Mouse (Mus musculus): ENCODE measurements around the gene Olfr314.
"Not testable (repeated sequence)": the region's sequence is repeated elsewhere in the genome, so short reads cannot be mapped to it uniquely, and the experiment has no call there.

Gene Olfr314

DNA sequence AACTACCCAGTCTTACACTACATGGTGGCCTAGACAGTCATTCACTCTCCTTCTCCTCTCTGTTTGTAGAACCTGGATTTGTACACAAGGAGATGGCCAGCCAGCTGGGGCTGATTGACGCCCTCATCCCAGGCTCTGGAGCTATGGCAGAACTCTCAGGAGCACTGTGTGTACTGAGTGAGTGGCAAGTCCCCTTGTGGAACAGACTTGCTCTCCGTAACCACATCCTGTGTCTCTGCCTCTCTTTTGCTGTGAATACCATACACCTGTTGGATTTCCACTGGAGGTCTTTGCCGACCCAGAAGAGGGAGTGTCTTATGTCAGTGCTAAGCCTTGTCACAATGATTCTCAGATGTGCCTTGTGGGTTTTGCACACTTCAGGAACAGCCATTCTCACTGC is 49.8 kb downstream of the Olfr314 start:
- DNase-seq (ENCODE audit: low read depth) = not testable (repeated sequence)

Data from c-Kit-positive CD71-positive TER-119-negative erythroid progenitor cells, embryonic 14.5 days (primary cell).